Mouse (Mus musculus) layer of hippocampus, adult 18-20 months (tissue): ENCODE results near the gene Csrp3. TPM values are rescaled to one million over a fixed set of nuclear protein-coding genes. Genes with fewer than 3 reads are reported as not detected.

Source experiments
- DNase-seq, 2 experiments: peaks; one replicate each; pipeline ENCODE4 v3.0.0; 2022; ENCODE audit warnings: low spot score in 2 of 2
- long read RNA-seq: library from polyadenylated mRNA; stranded (forward); transcript quantifications from one replicate; pipeline ENCODE4 v2.0.0, GENCODE M21; 2021
- total RNA-seq, 2 experiments: library from RNA; stranded (reverse); gene quantifications; 2 replicates each; pipeline ENCODE4 v1.2.3; 2021

The Csrp3 gene
- not detected for total RNA-seq
- long read RNA-seq, result 0 reads

DNA sequence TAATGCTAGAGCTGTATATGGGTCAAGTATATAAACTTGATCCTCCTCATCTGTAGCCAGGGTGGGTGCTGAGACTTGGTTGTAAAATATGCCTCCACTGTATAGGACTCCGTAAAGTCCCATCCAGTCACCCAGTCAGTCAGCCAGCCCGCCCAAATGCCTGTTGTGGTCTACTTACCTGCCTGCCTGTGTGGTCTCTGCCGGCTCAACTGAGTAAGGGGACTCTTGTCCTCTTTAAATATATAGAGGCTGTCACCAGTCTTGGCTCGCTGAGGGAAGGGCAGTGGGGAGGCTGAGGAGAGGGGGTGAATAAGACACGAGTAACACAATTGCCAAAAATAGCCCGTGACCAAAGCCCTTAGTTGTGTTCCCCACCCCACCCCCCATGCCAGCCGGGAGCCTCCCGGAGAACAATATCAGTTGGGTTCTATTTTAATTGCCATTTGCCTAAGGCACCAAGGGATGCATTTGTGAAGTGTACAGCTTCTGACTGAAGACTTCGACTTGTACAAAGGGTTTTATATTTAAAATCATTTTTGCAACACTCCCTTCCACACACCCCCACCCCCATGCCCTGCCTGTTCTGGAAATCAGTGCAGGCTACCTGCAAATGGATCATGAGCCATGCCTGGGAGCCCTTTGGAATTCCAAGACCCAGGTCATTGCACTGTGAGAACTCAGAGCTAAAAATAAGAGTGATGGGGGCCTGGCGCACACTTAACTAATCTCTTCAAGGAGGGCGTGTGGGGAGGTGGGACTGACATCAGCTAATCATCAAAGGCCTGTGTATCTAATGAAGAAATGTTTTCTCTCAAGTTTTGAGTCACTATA is at the start of gene Csrp3:
TSS of gene Csrp3 (minus strand) at position 214 of the 831 bp plus-strand sequence.
- DNase-seq, result no peak

DNA sequence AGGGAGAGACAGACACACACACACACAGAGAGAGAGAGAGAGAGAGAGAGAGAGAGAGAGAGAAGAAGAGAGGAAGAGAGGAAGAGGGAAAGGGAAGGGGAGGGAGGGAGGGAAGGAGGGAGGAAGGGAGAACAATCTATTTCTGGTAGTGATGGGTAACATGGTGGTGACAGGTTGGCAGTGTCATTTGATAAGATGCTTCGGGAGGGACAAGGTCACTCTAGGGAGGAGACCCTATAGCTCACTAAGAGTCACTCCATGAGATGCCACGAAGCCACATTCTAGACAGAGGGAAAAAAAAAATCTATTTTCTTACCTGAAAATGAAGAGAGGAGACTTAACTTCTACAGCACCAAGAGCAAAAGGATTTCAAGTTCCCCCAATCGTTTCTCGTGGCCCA is 48.2 kb upstream of the Csrp3 start:
- DNase-seq, result no peak

DNA sequence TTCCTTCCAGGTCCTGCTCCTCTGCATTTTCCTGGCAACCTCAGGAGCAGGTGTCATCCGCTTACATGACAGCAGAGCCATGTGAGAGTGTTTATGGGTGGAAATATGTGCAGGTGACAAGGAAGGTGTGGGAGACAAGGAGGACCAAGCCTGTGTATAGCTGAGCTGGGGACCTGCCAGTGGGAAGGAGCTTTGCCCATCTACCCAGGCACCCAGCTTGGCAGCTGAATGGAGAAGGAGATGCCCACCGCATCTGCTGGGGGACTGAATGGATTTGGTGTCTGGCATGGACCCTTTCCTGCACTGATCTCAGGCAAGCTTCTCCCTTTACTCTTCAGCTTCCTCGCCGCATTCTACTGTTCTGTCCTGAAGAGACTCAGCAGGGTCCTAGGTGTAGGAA is 47.6 kb upstream of the Csrp3 start:
- DNase-seq, result no peak

DNA sequence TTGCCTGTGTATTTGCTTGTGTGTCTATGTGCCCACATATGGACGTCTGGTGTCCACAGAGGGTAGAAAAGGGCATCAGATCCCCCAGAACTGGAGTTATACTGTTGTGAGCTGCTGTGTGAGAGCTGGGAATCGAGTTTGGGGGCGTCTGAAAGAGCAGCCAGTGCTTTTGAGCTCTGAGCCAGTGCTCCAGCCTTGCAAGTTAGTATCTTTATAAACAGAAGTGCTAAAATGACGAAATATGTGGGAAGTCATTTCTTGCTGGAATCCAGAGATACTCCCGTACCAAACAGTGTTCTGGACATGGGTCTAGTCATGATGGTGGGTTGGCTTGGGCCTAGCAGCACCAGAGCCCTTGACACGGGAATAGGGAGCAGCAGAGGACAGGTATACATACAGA is 46.9 kb upstream of the Csrp3 start:
- DNase-seq, result no peak

DNA sequence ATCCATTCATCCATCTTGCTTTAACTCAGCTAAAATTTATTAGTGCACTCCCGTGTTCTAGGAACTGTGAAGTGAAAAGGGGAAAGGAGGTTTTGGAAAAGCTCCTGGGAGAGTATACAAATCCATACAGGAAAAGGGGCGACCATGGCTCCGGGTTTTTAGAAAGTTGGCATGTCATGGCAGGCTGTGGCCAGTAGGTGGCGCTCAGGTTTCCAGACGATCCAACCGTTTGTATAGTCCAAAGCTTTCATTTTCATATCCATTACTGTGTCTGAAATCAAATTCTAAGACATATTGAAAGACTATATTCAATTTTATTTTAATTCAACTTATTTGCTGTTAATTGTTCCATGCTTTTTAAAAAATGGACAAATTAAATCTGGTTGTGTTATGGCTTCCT is 46.3 kb upstream of the Csrp3 start:
- DNase-seq, result peak; percentile 29 to 85

DNA sequence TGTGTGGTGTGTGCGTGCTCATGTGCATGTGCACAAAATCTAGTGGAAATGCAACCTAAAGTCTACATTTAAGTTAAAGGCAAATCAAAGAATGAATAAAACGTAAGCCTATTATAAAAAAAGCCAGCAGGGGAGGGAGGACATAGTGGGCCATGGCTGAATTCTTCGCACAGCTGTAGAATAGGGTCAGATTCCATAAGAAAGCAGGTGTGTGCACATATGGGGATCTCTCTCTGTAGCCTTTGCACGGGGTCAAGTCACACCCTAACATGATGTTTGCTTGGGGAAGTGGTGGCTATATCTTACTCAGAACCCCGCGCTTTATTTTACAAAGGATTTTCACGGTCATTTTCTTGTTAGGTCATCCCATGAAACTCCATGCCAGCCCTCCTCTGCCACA is 45.3 kb upstream of the Csrp3 start:
- no peak for DNase-seq

DNA sequence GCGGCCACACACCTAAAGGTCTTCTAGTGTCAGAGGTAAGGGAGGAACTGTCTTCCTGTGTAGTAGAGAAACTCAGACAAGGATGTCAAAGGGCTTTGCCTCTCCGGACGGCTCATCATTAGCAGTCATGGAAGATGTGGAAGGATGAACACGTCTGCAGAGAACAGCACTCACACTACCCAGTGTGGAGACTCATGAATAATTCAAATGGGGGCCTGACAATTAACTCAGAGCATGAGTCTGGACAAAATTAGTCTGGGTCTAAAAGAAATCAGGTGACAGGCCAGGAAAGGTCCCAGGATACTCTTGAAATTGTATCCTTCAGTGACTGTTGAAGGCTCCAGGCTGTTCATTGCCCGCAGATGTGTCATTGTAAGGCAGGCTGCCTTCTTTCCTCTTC is 43.2 kb upstream of the Csrp3 start:
- DNase-seq, result no peak

DNA sequence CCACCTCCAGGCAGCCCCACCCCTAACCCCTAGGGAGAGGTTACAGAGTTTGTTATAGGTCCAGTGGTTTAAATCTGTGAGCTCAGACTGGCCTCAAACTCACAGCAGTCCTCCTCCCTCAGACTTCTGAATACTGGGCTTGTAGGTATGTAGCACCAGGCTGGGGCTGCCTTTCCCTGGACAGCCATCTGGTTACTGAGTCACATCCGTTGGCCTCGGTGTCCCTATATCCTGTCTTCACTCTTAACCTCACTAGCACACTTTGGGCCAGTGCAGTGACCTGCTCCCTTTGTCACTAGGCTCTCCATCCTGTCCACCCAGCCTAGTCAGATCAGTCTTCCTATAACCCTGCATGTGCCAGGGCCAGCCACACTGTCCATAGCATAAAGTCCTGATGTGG is 40.9 kb upstream of the Csrp3 start:
- DNase-seq, result no peak

DNA sequence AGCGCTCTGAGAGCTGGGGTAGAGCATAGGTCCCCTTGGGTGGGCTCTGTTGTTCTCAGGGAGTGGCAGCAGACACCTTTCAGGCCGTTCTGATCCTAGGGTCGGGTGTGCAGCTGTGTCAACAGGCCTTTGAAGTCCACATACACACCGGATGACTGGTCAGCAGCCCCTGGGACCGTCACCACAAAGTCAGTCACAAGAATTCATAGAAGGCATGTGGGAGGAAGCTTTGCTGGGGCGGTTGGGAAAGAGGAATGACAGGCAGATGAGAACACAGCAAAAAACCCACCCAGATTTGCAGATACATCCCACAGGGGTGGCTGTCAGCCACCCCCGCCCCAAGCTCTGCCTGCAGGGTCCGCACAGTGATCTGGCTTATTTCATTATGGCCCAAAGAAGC is 40.1 kb upstream of the Csrp3 start:
- no peak for DNase-seq

DNA sequence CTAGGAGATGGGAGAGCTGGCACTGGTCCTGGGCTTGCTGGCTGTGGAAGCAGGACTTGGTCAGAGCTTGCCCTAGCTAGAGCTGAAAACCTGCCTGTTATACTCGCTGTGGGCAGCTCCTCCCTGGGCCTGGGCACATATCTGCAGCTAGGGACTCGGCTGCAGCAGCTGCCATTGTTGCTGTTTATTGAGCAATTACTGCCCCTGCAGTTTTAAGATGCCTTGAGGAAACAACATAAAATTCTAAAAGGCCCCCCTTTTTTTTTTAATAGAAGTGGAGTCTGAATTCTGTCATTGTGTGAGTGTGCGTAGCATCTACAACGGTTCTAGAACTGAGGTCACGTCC is 36.4 kb upstream of the Csrp3 start:
- no peak for DNase-seq

DNA sequence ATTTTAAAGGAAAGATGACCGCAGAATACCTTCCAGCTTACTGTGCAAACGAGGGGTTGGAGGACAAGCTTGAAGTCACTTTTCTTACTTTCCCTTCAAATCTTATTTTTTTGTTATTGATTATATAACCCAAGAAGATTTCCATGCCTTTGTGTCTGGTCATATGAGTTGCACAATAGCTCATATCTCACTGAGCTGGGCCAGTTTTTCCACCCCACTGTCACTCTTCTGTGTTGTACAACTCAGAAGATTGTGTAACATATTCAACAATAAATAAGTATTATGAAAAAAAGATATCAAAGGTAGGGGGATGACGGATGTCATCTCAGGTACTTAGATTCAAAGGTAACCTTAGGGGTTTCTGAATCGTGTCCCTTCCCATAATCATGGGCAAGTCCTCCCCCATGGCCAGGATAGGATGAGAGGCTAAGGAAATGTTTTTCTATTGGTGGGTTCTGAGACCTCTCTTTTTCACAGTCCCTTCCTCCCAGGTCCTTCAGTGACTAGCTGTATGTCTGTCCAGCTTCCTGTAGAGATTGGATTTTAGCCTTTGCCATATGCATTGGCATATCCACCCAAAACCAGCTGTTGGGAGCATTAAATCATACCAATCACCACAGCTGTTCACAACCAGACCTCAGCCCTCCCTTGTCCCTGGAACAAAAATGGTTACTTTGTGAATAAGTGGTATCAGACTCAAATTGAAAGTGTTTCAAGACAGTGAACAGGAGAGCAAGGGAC is 35.9 kb upstream of the Csrp3 start:
- DNase-seq, result no peak

DNA sequence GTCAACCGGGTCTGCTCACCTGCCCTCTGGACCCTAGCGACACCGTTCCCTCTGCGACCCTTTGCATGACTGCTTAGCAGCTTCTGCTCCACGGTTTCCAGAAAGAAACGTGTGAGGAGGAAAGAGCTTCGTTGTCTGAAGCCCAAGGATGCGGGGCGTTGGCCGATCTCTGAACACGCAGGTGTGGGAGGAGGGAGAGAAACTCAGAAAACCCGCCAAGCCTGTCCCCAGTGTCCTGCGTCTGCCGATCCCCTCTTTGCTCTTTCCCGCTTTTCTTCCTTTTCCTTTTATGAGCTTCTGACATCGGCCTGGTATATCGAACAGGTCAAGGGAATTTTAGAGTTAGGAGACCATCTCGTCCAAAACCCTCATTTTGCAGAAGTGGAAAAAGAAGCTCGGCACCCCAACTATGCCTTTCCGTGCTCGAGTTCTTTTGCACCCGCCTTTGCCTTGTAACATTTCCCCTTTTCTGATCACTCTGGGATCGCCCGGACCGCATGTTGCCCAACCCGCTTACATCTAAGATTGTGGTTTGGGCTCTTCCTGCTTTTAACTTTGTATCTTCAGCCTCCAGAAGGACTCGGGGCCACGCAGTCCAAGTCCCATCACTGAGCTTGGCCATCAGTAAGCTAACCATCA is 34.3 kb upstream of the Csrp3 start:
- DNase-seq, result no peak

DNA sequence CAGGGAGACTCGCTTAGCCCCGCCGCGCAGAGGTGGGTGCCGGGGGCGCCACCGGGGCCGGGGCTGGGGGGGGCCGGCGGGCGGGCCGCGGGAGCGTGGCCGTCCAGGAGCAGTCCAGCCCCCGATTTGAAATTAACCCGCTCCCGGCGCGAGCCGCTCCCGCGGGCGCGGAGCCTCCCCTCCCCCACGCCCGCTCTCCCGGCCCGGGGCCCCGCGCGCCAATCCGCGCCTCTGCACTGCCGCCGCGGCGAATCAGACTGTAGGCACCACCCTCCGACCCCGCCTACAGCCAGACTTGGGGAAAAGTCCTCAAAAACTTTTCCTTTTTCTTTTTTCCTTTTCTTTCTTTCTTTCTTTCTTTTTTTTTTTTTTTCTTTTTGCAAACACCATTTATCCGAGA is 33.7 kb upstream of the Csrp3 start, which contains the start of gene E2f8:
TSS of gene E2f8 (minus strand) at position 111 of the 400 bp plus-strand sequence.
- DNase-seq, result no peak

DNA sequence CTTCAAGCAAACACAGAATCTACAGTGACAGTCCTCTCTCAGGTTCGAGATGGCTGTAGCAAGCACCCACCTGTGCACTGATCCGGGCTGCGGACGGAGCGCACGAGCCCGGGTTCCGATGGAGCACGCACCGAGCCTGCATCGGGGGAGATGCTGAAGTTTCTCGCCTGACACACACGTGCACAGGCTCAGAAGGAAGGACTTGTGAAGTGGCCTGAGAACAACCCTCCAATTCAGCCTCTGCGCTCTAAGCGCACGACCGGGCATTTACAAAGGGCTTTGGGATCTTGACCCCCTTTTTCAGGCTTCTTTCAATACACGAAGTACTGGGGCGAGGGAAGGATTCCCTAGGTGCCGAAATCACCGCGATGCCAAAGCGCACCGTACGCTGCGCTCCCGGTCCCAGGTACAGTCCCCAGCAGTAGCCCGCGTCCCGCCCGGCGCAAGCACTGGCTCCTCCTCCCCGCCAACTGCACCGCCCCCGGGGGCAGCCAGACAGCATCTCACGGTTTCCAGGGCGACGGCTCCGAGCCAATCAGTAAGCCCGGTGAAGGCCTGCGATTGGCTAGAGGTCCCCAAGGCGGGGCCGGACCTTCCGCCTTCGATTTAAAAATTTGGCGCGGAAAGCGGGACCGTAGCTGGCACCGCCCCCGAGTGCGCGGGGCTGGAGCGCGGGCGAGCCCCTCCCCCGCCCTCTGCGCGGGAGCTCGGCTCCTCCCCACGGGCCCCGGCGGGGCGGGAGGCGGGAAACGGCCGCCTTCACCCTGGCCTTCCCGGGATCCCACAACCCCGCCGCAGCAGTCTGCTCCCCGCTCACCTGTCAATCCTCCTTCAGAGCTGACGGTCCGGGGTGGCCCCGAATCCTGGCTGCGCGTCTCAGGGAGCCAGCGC is 33.0 kb upstream of the Csrp3 start:
- peak; percentile 91 to 95 for DNase-seq

DNA sequence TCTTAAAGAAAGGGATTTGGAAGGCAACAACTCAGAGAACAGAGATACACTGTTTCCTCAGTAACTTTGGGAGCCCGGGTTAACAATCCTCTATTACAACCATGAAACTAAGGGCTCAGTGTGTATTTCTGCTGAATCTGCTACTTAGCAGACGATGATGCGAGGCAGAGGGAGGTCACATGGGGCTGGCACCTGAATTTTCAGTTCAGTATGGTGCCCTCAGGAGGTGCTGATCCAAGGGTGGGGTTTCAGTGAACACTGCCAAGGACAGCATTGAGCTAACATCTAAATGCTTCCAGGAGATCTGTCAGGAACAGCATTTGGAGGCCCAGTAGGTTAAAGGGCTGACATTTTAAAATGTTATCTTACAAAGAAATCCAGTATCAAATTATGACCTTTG is 31.7 kb upstream of the Csrp3 start:
- DNase-seq, result no peak

DNA sequence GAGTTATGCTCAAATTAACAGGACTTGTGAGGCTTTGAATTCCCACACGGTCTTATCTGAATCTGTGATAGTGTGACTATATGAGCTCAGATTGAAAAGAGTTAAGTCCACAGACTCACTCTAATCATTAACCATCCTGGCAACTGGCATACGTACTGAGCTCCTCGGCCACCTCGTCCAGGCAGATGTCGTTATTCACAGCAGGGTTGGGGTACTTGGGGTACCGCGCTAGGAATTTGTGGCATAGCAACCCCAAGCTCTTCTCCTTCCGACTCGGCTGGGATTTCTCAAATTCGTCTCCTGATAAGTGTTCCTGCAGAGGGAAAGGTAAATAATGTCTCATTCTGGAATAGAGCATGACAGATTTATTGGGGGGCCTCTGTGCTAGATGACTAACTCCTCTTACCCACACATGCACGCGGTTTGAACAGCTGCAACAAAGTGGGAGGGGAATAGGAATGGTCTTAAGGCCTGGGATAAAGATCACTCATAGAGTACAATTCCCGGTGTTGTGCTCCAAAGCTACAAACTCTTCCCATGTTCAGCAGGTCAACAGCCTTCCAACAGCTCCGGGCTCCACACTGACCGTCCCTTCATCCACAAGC is 30.1 kb upstream of the Csrp3 start:
- no peak for DNase-seq

DNA sequence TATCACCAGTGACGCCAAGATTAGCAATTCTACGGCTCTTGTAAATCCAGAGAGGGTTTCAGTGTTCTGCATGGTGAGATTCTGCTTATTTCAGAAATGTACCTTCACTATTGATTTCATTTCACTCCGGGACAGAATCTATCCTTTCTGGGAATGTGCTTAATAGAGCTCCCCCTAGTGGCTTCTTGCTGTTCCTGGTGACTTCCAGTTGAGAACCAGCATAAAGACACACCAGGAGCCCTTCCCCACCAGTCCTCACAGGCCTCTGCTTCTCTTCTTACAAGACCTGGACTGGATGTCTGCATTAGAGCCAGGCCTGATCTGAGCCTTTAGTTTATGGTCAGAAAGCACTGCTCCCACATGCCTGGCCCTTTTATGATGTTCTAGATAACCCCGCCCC is 28.7 kb upstream of the Csrp3 start:
- DNase-seq, result peak; percentile 26 to 83

DNA sequence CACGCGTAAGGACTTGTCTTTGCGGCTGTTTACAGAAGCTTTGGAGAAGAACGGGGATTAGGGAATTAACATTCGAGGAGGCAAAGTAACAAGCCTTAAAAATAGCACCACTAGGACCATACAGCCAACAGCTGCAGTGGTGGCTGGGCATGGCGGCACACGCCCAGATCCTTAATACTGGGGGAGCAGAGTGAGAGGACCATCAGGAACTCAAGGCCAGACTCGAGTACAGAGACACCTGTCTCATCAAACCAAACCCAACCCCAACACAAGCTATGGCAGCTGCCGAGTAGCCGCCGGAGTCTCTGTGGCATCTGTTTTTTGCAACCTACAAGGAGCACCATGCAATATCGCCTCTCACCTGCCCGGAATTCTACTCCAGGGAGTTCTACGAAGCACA is 27.3 kb upstream of the Csrp3 start:
- no peak for DNase-seq

DNA sequence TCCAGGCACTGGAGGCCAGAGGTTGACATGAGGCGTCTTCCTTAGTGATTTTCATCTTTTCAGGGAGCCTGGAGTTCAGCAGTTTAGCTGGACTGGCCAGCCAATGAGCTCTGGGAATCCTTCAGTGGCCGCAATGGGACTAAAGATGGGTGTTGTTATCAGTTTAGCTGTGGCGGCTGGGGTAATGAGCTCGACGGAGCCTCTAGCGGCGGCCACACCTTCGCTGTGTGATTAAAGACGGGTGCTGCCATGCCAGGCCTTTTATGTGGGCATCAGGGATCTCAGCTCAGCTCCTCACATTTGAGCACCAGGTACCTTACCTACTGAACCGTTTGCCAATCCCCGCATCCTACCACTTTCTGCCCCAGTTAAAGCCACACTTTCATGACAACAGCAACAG is 23.5 kb upstream of the Csrp3 start:
- no peak for DNase-seq

DNA sequence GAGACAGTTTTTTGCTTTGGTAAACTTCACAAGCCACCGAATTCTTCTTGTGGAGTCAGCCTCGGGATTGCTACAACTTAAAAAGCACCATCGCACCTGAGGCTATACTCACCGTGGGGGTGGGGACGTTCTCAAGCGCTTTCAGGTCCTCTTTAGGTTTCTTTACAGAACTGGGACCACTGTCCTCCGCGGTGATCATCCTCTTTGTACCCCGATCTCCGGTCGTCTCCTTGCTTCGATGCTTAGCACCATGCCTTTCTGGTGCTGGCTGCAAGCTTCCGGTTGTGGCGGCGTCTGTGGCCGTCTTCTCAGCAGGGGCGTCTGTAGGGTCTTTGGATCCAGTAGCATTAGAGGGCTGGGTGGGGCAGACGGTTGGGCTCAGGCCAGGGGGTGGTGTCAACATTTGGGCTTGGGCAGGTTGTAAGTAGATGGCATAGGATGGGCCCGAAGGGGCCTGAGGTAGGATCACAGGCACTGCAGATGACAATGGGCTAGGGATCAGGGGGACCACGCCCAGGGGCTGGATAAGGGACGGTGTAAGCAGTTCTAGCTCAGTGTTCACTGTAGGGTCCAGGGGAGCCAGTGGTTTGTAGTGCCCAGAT is 22.8 kb upstream of the Csrp3 start:
- no peak for DNase-seq
